Mouse (Mus musculus) left cerebral cortex, postnatal 25 days (tissue): ENCODE measurements at regions not wholly inside any gene's neighbourhood (a gene's known extent, or its start where the extent isn't known, plus 50 kb on each side); places are given as distances from the start of the nearest gene placed in this dataset.

Experiments
- DNase-seq, 2 experiments: peaks; one replicate each; pipeline ENCODE4 v3.0.0; 2022; ENCODE audit warnings: low spot score in 2 of 2, mixed read lengths in 1 of 2
- intact Hi-C: fragments of 180-260 bp; cut with DNase I; formaldehyde crosslinking; loops from one replicate; pipeline ENCODE4 v1.15.1; 2025

GRCm38 (mm10) chr13:91274131-91274530 lies 50.4 kb upstream of the Atg10 start:
- DNase-seq: peak; percentile 13 to 87
- intact Hi-C loops: no loop called here

DNA sequence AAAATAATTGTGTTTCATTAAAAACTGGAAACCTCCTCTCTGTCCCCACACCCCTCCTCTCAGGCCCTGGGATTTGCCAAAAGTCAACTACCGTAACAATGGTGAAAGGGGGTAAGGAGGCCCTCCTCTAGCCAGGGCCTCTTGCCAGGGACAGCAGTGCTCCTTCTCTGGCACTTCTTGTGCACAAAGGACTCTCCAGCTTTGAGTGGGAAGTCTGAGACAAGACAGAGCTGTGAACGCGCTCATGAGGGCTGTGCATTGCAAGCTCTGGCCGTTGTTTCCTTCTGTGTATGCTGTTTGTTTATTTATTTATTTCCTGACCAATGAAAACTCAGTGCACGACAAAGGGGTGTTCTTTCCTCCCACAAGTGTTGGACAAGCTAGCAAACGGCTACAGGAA lies 50.8 kb upstream of the Atg10 start:
- intact Hi-C loops: no loop called here
- DNase-seq: peak; percentile 20 to 47

DNA sequence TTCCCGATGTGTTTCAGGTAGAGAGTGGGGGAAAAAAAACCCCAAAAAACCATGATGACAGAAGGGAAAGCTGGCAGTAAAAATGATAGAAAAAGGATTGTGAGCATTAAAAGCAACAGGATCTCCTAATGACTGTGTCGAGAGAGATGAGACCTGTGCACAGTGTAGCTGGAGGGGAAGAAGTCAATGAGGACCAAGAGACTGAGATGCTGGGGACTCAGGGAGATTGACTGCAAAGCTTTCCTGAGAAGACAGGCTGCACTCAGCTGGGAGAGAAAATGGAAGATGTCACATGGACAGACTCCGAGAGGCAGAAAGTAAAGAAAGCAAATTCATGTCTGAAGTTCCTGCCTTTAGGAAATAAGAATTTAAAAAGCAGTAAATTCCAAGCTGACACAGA lies 55.7 kb upstream of the Atg10 start:
- intact Hi-C loops: no loop called here
- DNase-seq: no peak

GRCm38 (mm10) chr13:91295552-91296170 lies 71.9 kb upstream of the Atg10 start:
- intact Hi-C loops: no loop called here
- DNase-seq: no peak

- intact Hi-C loops: no loop called here
- DNase-seq: no peak
Observed at GRCm38 (mm10) chr13:91296521-91297160, 72.9 kb upstream of the Atg10 start.

DNA sequence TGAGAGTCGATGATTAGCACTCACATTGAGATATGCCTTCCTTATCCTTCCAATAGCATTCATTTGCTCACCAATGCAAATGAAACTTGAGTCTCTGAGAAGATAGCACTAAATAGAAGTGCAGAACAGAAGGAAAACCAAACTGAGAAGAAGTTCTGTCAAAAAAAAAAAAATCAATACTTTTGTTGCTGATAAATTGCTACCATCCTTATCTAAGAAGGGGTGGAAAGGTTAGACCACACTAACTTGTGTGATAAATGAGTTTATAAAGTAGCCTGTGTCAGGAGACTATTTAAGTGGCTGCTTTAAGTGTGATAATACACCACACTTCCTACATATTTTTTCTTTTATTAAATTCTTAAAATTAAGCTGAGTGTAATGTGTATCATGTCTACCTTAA lies 78.1 kb upstream of the Atg10 start:
- no peak for DNase-seq
- intact Hi-C loops: no loop called here

DNA sequence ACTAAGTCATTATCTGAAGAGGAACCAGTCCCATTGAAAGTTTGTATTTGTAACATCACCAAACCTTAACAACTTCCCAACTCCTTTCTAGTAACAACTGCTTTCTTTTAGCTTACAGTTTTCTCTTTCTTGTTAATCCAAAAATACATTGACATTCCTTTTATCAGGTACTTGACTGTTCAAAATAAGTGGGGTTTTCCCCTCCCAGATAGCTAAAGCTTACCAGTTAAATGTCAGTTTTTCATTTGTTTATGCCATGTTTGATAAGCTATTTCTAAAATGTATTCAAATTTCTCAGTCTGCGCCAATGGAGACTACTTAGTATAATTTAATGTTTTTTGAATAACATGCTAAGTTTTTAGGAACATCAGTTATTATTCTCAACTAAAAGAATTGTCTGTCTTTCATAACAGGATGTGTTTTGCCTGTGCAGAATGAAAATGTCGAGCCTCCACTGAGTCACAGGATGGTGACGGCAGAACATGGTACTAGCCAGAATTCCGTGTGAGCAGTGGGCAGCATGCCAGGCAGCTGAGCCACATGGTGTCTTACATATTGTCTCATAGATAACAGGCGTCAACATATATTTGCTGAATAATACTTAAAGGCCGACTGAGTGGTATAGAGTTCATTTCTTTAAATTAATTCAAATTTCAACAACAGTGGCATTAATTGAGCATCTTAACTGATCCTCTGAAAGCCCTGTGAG lies 82.1 kb upstream of the Atg10 start:
- intact Hi-C loops: no loop called here
- DNase-seq: peak; percentile 14 to 26

GRCm38 (mm10) chr13:91306545-91306944 lies 82.8 kb upstream of the Atg10 start:
- DNase-seq: no peak
- intact Hi-C loops: no loop called here

DNA sequence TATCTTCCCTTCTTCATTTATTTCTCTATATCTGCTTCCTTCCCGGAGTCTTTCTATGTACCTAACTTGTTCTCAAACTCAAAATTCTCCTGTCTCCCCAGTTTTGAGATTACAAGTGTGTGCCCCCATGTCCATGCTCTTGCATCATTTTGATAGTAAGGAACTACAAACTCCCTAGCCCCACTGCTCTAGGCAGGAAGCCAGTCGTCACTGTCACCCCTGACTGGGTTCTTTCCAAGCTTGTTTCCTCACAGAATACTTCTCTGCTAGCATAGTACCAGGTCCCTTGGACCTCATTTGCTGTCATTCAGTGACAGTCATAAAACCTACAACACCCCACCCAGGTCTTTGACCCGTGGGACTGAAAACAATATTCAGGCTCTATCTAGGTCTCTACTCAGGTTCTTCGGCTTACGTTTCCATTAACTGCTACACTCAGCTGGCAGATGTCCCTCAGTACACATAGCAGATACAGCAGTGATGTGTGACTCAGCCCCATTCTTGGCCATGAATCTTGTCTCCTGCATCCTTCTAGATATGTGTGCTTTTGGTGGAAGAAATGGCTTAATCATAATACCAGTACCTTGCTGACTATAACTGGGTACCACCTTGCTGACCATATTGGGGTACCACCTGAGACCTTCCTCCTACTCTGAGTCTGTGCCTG lies 89.3 kb upstream of the Atg10 start:
- intact Hi-C loops: no loop called here
- no peak for DNase-seq

GRCm38 (mm10) chr13:91322331-91322730 lies 98.6 kb upstream of the Atg10 start:
- intact Hi-C loops: no loop called here
- DNase-seq: no peak

DNA sequence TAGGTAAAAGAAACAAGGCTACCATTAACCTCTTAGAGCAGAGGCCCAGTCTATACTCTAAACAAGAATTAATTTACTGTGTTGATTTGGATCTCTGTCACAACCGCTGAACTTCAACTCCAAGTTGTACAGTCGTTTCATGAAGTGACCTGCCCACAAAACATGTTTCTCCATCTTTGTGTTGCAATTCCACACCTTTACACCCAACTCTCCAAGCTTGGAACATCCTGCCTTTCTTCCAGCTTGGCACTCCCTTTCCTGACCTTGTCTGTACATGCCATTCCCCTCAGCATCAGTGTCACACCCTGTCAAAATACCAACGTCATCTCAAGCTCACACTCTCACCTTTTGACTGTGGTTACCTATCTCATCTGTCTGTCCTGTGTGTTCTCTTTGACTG lies 103.1 kb upstream of the Atg10 start:
- intact Hi-C loops: no loop called here
- DNase-seq: no peak

GRCm38 (mm10) chr13:91334283-91334682 lies 110.5 kb upstream of the Atg10 start:
- intact Hi-C loops: no loop called here
- DNase-seq: no peak

DNA sequence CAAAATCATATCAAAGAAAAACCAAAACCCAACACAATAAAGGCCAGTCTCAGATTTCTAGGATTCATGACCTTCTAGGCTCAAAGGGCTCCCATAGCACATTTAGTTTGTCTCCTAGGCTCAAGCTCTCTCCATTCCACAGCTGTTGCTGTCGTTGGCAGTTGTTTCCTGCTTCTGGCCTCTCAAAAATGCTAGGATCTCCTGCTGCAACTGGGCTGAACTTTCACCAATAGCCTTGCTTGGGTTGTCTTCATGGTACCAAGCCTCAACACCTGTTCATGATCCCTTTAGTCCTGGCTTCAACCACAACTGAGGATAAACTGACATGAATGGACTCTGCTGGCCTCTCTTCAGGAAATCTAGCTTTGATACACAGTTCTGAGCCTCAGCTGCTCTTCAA lies 115.9 kb upstream of the Ssbp2 start:
- intact Hi-C loops: no loop called here
- no peak for DNase-seq

DNA sequence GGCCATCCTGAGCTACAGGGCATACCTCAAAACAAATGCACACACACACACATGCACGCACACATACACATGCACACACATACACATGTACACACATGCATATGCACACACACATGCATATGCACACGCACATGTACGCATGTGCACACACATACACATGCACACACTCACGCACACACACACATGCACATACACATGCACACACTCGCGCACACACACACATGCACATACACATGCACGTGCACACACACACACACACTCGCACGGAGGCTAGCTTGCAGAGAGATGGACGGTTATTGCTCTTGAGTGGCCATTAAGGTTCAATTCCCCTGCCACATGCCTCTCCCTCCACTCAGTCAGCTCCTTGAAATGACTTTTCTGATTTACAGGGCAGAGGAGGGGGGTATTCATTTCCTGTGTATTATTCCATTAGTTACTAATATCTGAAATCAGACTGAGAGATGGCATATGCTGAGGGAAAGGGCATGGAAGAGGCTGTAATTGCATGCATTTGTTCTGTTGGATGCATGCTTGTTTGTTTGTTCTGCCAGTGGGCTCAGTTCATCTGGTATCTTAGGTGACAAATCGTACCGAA lies 111.5 kb upstream of the Ssbp2 start:
- intact Hi-C loops: no loop called here

DNA sequence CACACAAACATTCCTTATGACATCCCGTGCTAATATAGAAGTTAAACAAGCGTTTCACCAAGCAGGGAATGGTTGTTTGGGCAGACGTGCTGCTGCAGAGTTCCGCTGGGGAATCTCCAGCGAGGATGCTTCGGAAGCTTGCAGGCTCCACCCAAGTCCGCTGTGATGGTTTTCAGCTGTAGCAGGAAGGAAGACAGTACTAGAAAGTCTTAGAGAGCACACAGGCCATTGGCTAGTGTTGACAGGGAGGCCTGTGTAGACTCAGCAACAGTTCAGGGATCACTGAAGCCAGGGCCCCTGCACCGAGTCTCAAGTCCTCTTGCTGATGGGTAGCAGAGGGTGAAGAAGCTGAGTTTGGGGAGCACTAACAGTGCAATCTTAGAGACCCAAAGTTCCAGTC lies 107.8 kb upstream of the Ssbp2 start:
- intact Hi-C loops: no loop called here
- DNase-seq: no peak

More for the DNA sequence above, 111.5 kb upstream of the Ssbp2 start:
- no peak for DNase-seq

GRCm38 (mm10) chr13:91356516-91356915 lies 103.6 kb upstream of the Ssbp2 start:
- intact Hi-C loops: no loop called here
- no peak for DNase-seq

DNA sequence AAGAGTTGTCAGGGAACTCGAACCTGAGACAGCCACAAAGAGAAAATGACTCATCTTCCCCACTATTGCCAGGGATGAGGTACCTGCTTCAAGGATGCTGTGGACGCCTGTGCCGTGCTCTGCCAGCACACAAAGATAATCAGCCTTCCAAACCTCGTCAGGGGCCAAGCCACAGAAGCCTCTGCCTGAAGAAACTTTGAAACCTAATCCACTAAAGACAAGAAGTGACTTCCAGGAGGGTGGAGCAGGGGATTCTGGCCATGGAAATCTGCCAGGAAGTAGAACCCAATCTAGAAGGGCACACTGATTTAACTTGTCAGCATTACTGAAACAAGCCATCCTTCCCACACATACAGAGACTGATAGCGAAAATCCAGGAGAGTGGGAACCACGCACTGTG lies 100.0 kb upstream of the Ssbp2 start:
- no peak for DNase-seq
- intact Hi-C loops: no loop called here

GRCm38 (mm10) chr13:91365270-91365952 lies 94.7 kb upstream of the Ssbp2 start:
- intact Hi-C loops: loop anchor here (5.0 kb wide), 3 partner anchors 198 to 398 kb away; no protein-coding TSS in a partner anchor
- DNase-seq: peak; percentile 87 to 88

DNA sequence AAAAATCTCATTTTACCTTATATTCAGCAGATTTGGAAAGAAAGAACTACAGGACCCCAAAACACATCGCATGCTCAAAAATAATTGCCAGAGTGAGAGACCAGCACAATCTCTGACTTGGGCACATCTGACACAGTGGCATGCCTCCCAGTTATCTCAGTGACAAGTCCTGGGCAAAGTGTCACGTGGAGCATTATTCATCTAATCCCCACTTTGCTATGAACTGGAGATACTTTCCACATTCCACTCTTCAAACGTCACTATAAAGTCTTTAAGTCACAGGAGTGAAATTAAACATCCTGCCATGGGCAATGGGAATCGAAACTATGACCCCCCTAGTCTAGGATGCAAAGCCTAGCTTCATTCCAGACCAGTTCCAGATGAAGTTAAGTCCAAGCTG lies 93.5 kb upstream of the Ssbp2 start:
- intact Hi-C loops: loop anchor here (5.0 kb wide), 3 partner anchors 199 to 399 kb away; no protein-coding TSS in a partner anchor

More for the DNA sequence above, 93.5 kb upstream of the Ssbp2 start:
- DNase-seq: no peak
